Mouse (Mus musculus): ENCODE data around the gene Pdf.
A peak's percentile ranks its signal among the peaks of the same experiment; 100 is the strongest.
"Not testable (repeated sequence)": the region's sequence is repeated elsewhere in the genome, so short reads cannot be mapped to it uniquely, and the experiment has no call there.

The Pdf gene

DNA sequence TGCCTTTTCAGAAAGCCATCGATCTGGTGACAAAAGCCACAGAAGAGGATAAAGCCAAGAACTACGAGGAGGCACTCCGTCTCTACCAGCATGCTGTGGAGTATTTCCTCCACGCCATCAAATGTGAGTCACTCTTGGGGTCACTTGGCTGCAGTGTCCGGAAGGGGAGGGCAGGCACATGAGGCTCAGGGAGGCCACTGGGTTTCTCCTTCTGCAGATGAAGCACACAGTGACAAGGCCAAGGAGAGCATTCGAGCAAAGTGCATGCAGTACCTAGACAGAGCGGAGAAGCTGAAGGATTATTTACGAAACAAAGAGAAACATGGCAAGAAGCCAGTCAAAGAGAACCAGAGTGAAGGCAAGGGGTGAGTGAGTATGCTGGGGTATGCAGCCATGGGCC is 11.8 kb downstream of the Pdf start:
- no peak for DNase-seq (ENCODE audit: low read depth in 2 of 2, low spot score in 2 of 2)

DNA sequence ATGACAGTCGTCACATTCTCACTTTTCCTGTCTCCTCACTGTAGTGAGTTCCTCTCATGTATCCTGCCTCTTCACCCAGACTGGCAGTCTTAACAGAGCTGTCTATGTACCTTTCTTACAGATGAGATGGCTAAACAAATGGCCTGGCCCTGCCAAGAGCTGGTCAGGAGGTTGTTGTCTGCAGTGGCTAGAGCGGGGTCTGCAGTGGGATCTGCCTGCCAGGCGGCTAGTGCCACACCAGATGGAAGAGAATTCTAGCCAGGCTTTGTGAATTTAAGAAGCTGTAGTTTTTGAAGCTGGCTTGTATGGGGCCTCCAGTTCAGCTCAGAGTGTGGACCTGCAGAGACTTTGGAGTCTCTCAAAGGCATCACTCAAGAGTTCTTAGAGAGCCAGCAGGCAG is 12.8 kb downstream of the Pdf start:
- DNase-seq (ENCODE audit: low read depth in 2 of 2, low spot score in 2 of 2) = no peak

DNA sequence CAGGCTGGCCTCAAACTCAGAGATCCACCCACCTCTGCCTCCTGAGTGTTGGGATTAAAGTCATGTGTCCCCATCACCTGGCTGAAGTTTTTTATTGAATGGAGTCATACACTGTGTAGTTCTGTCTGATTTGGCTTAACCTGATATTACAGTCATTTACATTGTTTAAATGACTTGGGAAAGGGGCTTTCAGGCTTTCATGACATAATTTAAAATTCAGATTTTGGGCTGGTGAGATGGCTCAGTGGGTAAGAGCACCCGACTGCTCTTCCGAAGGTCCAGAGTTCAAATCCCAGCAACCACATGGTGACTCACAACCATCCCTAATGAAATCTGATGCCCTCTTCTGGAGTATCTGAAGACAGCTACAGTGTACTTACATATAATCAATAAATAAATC is 14.8 kb downstream of the Pdf start:
- not testable (repeated sequence) for DNase-seq (ENCODE audit: low read depth in 2 of 2, low spot score in 2 of 2)

GRCm38 (mm10) chr8:107031577-107032090 is 16.8 kb downstream of the Pdf start:
- DNase-seq (ENCODE audit: low read depth in 2 of 2, low spot score in 2 of 2) = no peak

- peak; percentile 95 to 96 for DNase-seq (ENCODE audit: low read depth in 2 of 2, low spot score in 2 of 2)
Measured at GRCm38 (mm10) chr8:107030650-107031576, 17.5 kb downstream of the Pdf start, which contains the start of gene Vps4a. Gene Vps4a (plus strand): TSS chr8:107031222.

DNA sequence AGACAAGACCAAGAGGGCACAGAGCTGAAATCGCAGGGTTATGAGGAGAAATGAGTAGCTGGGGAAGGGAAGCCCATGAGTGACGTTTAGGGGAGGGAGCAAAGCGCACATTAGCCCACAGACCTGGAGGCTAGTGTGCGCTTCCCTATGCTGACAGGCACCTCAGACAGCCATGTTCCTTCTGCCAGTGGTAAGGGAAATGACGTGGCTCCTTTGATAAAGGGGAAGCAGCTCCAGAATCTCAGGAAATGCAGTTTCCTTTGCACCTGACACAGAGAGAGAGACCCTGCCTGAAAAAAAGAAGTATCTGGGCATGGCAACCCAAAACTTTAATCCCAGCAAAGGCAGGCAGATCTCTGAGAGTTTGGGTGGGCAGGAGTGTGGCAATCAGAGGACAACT is 18.4 kb downstream of the Pdf start:
- no peak for DNase-seq (ENCODE audit: low read depth in 2 of 2, low spot score in 2 of 2)

DNA sequence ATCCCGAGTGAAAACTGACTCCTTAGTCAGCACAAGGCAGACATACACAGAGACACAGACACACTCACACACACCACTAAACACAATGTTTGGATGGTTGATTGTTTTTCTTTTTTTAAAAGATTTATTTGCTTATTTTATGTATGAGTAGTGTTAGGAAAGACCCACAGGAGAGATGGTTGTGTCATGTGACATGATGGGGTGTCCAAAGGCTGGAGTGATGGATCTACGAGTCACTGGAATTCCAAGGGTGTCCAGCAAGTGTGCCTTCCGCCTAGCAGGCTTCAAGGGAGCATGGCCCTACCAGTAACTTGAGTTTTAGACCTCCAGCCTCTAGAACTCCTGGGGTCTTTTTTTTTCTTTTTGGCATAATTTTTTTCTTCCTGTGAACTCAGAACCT is 19.1 kb downstream of the Pdf start:
- no peak for DNase-seq (ENCODE audit: low read depth in 2 of 2, low spot score in 2 of 2)

DNA sequence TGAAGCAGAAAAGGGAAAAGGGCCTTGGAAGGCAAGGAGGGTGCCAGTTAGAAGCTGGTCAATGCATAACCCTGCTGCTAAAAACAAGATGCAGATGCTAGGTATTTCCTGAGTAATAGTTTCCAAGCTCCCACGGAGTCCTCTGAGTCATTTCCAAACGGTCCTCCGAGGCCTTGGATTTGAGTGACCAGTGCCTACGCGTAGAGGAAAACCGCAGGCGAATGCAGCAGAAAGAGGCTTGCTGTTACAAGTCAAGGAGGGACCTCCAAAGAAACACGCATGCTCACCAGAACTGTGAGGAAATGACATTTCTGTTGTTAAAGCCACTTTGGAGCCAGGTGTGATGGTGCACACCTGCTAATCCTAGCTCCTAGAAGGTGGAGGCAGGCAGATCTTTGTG is 24.9 kb downstream of the Pdf start:
- DNase-seq (ENCODE audit: low read depth in 2 of 2, low spot score in 2 of 2) = no peak

DNA sequence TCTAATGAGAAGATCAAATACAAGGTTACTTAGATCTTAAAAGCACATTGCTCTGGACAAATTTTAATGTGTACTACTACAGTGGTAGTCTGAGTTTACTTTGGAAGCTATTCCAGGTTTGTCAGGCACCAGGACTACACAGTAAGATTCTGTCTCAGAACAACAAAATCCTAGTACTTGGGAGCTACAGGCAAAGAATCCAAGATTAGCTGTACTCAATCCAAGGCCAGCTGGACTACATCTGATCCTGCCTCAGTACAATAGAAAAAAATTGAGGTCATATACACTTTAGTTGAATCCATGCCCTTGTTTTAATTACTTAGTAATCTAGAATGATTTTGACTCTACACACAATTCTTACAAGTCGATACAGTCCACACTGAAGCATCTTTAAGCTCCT is 33.5 kb downstream of the Pdf start:
- no peak for DNase-seq (ENCODE audit: low read depth in 2 of 2, low spot score in 2 of 2)

- DNase-seq (ENCODE audit: low read depth in 2 of 2, low spot score in 2 of 2) = no peak
Measured at GRCm38 (mm10) chr8:107012666-107013065, 35.7 kb downstream of the Pdf start.

- DNase-seq (ENCODE audit: low read depth in 2 of 2, low spot score in 2 of 2) = no peak
Measured at GRCm38 (mm10) chr8:107007795-107008194, 40.6 kb downstream of the Pdf start.

- peak; percentile 81 to 90 for DNase-seq (ENCODE audit: low read depth in 2 of 2, low spot score in 2 of 2)
Measured at GRCm38 (mm10) chr8:107002532-107002931, 45.9 kb downstream of the Pdf start.

- DNase-seq (ENCODE audit: low read depth in 2 of 2, low spot score in 2 of 2) = no peak
Measured at GRCm38 (mm10) chr8:106999068-106999467, 49.3 kb downstream of the Pdf start.

- DNase-seq (ENCODE audit: low read depth in 2 of 2, low spot score in 2 of 2) = no peak
Measured at GRCm38 (mm10) chr8:106997416-106997815, 51.0 kb downstream of the Pdf start.

GRCm38 (mm10) chr8:106996339-106996738 is 52.1 kb downstream of the Pdf start:
- not testable (repeated sequence) for DNase-seq (ENCODE audit: low read depth in 2 of 2, low spot score in 2 of 2)

Data from CD8-positive naive resting alpha-beta T cell, adult 2 months (primary cell).